Mouse (Mus musculus) adrenal gland, adult 2 months (tissue): ENCODE data around the gene Gfpt1. TPM values are rescaled to one million over a fixed set of nuclear protein-coding genes. Genes with fewer than 3 reads are reported as not detected.
"Not testable (repeated sequence)": the region's sequence is repeated elsewhere in the genome, so short reads cannot be mapped to it uniquely, and the experiment has no call there.

Source experiments
- DNase-seq: peaks from one replicate; pipeline ENCODE4 v3.0.0; 2021
- polyA plus RNA-seq: library from polyadenylated mRNA; depleted of rRNA; stranded (reverse); fragments of >200 nt; gene quantifications from 2 replicates; pipeline ENCODE4 v1.2.3, GENCODE M21; 2012
- total RNA-seq, 2 experiments: library from RNA; stranded (reverse); gene quantifications; 2 replicates each; pipeline ENCODE4 v1.2.3; 2021

Gfpt1 gene
- total and polyA plus RNA-seq, 3 experiments = 4.3 to 42.4 (median 37.1) TPM

- DNase-seq = no peak
Observed at GRCm38 (mm10) chr6:87042004-87042336, 676 bp upstream of the Gfpt1 start.

GRCm38 (mm10) chr6:87043131-87043516 lies 478 bp downstream of the Gfpt1 start:
- DNase-seq = no peak

GRCm38 (mm10) chr6:87044895-87045294 lies 2.2 kb downstream of the Gfpt1 start:
- DNase-seq = no peak

GRCm38 (mm10) chr6:87045507-87045906 lies 2.9 kb downstream of the Gfpt1 start:
- no peak for DNase-seq

- not testable (repeated sequence) for DNase-seq
Observed at GRCm38 (mm10) chr6:87048712-87049111, 6.1 kb downstream of the Gfpt1 start.

- DNase-seq = no peak
Observed at GRCm38 (mm10) chr6:87051886-87052425, 9.3 kb downstream of the Gfpt1 start.

- DNase-seq = no peak
Observed at GRCm38 (mm10) chr6:87054193-87054592, 11.5 kb downstream of the Gfpt1 start.

- no peak for DNase-seq
Observed at GRCm38 (mm10) chr6:87059754-87060153, 17.1 kb downstream of the Gfpt1 start.

- no peak for DNase-seq
Observed at GRCm38 (mm10) chr6:87063586-87063985, 20.9 kb downstream of the Gfpt1 start.

- no peak for DNase-seq
Observed at GRCm38 (mm10) chr6:87068209-87068608, 25.6 kb downstream of the Gfpt1 start.

- DNase-seq = no peak
Observed at GRCm38 (mm10) chr6:87069195-87069900, 26.7 kb downstream of the Gfpt1 start.

GRCm38 (mm10) chr6:87070641-87071040 lies 28.0 kb downstream of the Gfpt1 start:
- no peak for DNase-seq

- no peak for DNase-seq
Observed at GRCm38 (mm10) chr6:87072759-87073158, 30.1 kb downstream of the Gfpt1 start.

- no peak for DNase-seq
Observed at GRCm38 (mm10) chr6:87075092-87075685, 32.5 kb downstream of the Gfpt1 start.

GRCm38 (mm10) chr6:87079457-87079856 lies 36.8 kb downstream of the Gfpt1 start:
- DNase-seq = no peak

- DNase-seq = no peak
Observed at GRCm38 (mm10) chr6:87085026-87085425, 42.4 kb downstream of the Gfpt1 start.

- no peak for DNase-seq
Observed at GRCm38 (mm10) chr6:87088356-87088755, 45.7 kb downstream of the Gfpt1 start.

- no peak for DNase-seq
Observed at GRCm38 (mm10) chr6:87090877-87091276, 48.2 kb downstream of the Gfpt1 start.

- DNase-seq = no peak
Observed at GRCm38 (mm10) chr6:87092476-87092875, 49.8 kb downstream of the Gfpt1 start.

GRCm38 (mm10) chr6:87093631-87094030 lies 51.0 kb downstream of the Gfpt1 start:
- DNase-seq = not testable (repeated sequence)

- DNase-seq = no peak
Observed at GRCm38 (mm10) chr6:87099261-87099660, 56.6 kb downstream of the Gfpt1 start.

- no peak for DNase-seq
Observed at GRCm38 (mm10) chr6:87099671-87100296, 57.1 kb downstream of the Gfpt1 start.

GRCm38 (mm10) chr6:87100297-87101020 lies 57.8 kb downstream of the Gfpt1 start:
- DNase-seq = no peak
